Mouse (Mus musculus) neural tube, embryonic 12.5 days (tissue): Measurements from ENCODE around the gene Acp7. TPM values are rescaled to one million over a fixed set of nuclear protein-coding genes. Genes with fewer than 3 reads are reported as not detected.

Experiments
- ATAC-seq: fragments of 200-750 bp; cut with Nextera tagmentation; 2 replicates; pipeline ENCODE4 v1.8.0; 2017; ENCODE audit warnings: low read depth, mild to moderate bottlenecking, moderate TSS enrichment, moderate library complexity; ENCODE audit not compliant: low FRiP score
- H3K27ac ChIP-seq: fragments of 300-500 bp; sonication (generic); 2 replicates; pipeline ENCODE4 v1.5.1; 2016
- H3K27me3 ChIP-seq: fragments of 300-500 bp; sonication (generic); replicated peaks from 2 replicates; pipeline ENCODE4 v1.6.1; 2016; ENCODE audit warnings: mild to moderate bottlenecking
- H3K36me3 ChIP-seq: fragments of 300-500 bp; sonication (generic); 2 replicates; pipeline ENCODE4 v1.6.1; 2016; ENCODE audit warnings: mild to moderate bottlenecking
- H3K4me1 ChIP-seq: fragments of 300-500 bp; sonication (generic); 2 replicates; pipeline ENCODE4 v1.6.1; 2016
- H3K4me2 ChIP-seq: fragments of 300-500 bp; sonication (generic); replicated peaks from 2 replicates; pipeline ENCODE4 v1.6.1; 2016; ENCODE audit warnings: mild to moderate bottlenecking
- H3K4me3 ChIP-seq: fragments of 300-500 bp; sonication (generic); 2 replicates; pipeline ENCODE4 v1.5.1; 2016
- H3K9ac ChIP-seq: fragments of 300-500 bp; sonication (generic); 2 replicates; pipeline ENCODE4 v1.6.1; 2016; ENCODE audit warnings: mild to moderate bottlenecking
- H3K9me3 ChIP-seq: fragments of 300-500 bp; sonication (generic); 2 replicates; pipeline ENCODE4 v1.6.1; 2016; ENCODE audit warnings: mild to moderate bottlenecking
- WGBS: fragments of 180-500 bp; shearing (Covaris S2); methylation state at CpG from one replicate; pipeline ENCODE4 v1.1.7; 2016; 5-methylcytosine and 5-hydroxymethylcytosine counted together
- microRNA-seq: library from miRNA; unstranded; fragments of <30 nt; microRNA quantifications from one replicate; pipeline ENCODE4, GENCODE M21; 2017
- polyA plus RNA-seq: library from polyadenylated mRNA; unstranded; fragments of >200 nt; fragmentation: Nextera tagmentation; extraction: Ambion mirVana; gene quantifications from 2 replicates; pipeline ENCODE4 v1.2.1, GENCODE M21; 2016

Gene Acp7
- polyA plus RNA-seq, 1 experiment from 2014 or later: not detected

- Histone ChIP-seq H3K9me3 (no peaks in the 10 kb centered on the region), H3K36me3 (peaks cover 35% of the 10 kb centered on the region), H3K4me3 (no peak overlapping the region), H3K4me1 (peaks cover 13% of the 10 kb centered on the region; the same call in 1 of the 2 replicates), H3K27ac (no peak overlapping the region), H3K27me3 (no peaks in the 10 kb centered on the region), H3K4me2 (no peak overlapping the region), H3K9ac (no peak overlapping the region)
- 76% methylated on average over 12 of the region's 12 CpGs for WGBS
- ATAC-seq: no peak
These were observed 60.7 kb downstream of the Acp7 start for GRCm38 (mm10) chr7:28570291-28570981.

DNA sequence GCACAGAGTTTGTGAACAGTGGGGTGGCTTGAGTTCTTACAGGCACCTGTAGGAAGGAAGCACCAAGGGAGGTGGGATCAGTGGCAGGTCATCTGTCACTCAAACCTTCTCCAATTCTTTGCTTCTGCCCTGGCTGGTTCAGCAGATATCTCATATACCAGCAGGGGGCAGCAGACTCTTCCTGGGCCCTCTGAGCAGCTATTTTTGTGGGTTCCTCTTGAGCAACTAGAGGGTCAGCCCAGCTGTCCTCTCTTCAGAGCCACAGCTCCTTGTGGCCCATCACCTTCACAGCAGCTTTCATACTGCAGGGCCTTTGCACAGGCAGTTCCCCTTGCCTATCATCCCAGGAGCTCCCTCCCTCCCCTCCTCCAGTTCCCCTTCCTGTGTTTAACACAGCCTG, 62.9 kb downstream of the Acp7 start:
- peaks cover 57% of the 10 kb centered on the region for H3K36me3 ChIP-seq
- H3K9me3 ChIP-seq: no peaks in the 10 kb centered on the region
- no peak overlapping the region for H3K4me3 ChIP-seq
- ATAC-seq: peak; percentile 42; the same call in 1 of the 2 replicates
- H3K9ac ChIP-seq: no peak overlapping the region
- H3K27ac ChIP-seq: no peak overlapping the region
- H3K4me2 ChIP-seq: no peak overlapping the region
- no peaks in the 10 kb centered on the region for H3K27me3 ChIP-seq
- H3K4me1 ChIP-seq: peaks cover 13% of the 10 kb centered on the region; the same call in 1 of the 2 replicates

- Histone ChIP-seq H3K27ac (no peak overlapping the region), H3K4me2 (no peak overlapping the region), H3K9me3 (no peaks in the 10 kb centered on the region), H3K4me3 (no peak overlapping the region), H3K36me3 (peaks cover 64% of the 10 kb centered on the region), H3K9ac (no peak overlapping the region), H3K4me1 (peaks cover 13% of the 10 kb centered on the region; the same call in 1 of the 2 replicates), H3K27me3 (no peaks in the 10 kb centered on the region)
- 91% methylated on average over 4 of the region's 4 CpGs for WGBS
- no peak for ATAC-seq
These were observed 63.6 kb downstream of the Acp7 start for GRCm38 (mm10) chr7:28567539-28567938.

DNA sequence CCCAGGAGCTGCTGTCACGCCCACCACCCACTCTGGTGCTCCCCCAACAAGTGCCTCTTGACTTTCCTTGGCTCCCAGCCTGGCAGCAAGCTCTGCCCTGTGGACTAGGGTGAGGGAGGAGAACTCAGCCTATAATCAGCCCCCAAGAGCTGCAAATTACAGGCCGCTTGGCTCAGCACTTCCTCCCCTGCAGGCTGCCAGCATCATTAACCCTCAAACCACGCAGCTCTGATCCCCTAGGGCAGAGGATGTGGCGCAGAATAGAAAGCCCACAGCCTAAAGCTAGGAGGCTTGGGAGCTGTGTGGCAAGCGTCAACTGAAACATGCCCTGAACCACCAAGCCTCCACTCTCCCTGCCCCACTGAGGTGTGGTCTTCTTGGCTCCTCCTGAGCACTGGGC, 65.7 kb downstream of the Acp7 start:
- H3K4me1 ChIP-seq: no peaks in the 10 kb centered on the region
- no peak overlapping the region for H3K4me2 ChIP-seq
- H3K9ac ChIP-seq: no peak overlapping the region
- H3K27me3 ChIP-seq: no peaks in the 10 kb centered on the region
- peaks cover 81% of the 10 kb centered on the region for H3K36me3 ChIP-seq
- 78% methylated on average over 5 of the region's 5 CpGs for WGBS
- H3K9me3 ChIP-seq: no peaks in the 10 kb centered on the region
- no peak for ATAC-seq
- no peak overlapping the region for H3K4me3 ChIP-seq
- no peak overlapping the region for H3K27ac ChIP-seq

DNA sequence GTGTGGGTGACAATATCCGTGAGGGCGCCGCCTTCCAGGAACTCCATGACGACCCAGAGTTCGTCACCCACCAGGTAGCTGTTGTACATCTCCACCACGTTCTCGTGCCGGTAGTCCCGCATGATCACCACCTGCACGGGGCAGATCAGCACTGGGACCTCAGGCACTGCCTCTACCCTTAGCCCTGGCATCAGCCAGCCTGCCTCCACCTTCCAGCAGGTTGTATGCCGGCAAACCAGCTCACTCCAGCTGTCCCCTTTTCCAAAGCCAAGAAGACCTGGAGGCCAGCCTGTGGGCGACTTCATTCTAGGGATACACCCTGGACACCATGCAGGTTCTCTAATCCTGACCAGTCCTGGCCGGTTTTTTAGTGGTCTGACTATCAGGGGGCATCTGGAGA, 68.2 kb downstream of the Acp7 start:
- H3K4me1 ChIP-seq: no peaks in the 10 kb centered on the region
- no peaks in the 10 kb centered on the region for H3K9me3 ChIP-seq
- no peak overlapping the region for H3K4me2 ChIP-seq
- H3K27me3 ChIP-seq: no peaks in the 10 kb centered on the region
- H3K4me3 ChIP-seq: no peak overlapping the region
- no peak for ATAC-seq
- peaks cover 91% of the 10 kb centered on the region for H3K36me3 ChIP-seq
- WGBS: 96% methylated on average over 13 of the region's 13 CpGs
- H3K27ac ChIP-seq: no peak overlapping the region
- H3K9ac ChIP-seq: no peak overlapping the region

DNA sequence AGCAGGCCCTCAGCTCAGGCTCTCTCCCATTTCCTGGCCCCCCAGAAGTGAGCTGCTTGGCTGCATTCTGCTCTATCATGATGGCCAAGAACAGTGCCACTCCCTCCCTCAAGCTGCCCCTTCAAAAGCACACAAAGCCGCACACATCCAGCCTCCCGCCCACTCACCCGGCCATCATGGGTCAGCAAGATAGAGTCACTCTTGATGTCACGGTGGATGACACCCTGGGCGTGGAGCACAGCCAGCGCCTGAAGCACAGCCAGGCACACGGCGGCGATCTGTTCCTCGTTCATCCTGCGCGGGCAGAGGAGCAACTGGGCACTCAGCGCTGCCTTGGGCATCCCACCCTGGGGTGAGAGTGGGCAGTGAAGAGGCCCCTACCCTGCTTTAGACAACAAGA, 68.8 kb downstream of the Acp7 start:
- 94% methylated on average over 13 of the region's 13 CpGs for WGBS
- H3K9me3 ChIP-seq: no peaks in the 10 kb centered on the region
- H3K27me3 ChIP-seq: no peaks in the 10 kb centered on the region
- H3K4me3 ChIP-seq: no peak overlapping the region
- peaks cover 86% of the 10 kb centered on the region for H3K36me3 ChIP-seq
- H3K4me2 ChIP-seq: no peak overlapping the region
- H3K4me1 ChIP-seq: no peaks in the 10 kb centered on the region
- ATAC-seq: no peak
- H3K27ac ChIP-seq: no peak overlapping the region
- no peak overlapping the region for H3K9ac ChIP-seq

GRCm38 (mm10) chr7:28561967-28562366, 69.2 kb downstream of the Acp7 start:
- Histone ChIP-seq H3K4me3 (no peak overlapping the region), H3K27me3 (no peaks in the 10 kb centered on the region), H3K9ac (no peak overlapping the region), H3K4me2 (no peak overlapping the region), H3K9me3 (no peaks in the 10 kb centered on the region), H3K27ac (no peak overlapping the region), H3K36me3 (peaks cover 82% of the 10 kb centered on the region), H3K4me1 (no peaks in the 10 kb centered on the region)
- 92% methylated on average over 11 of the region's 11 CpGs for WGBS
- no peak for ATAC-seq

DNA sequence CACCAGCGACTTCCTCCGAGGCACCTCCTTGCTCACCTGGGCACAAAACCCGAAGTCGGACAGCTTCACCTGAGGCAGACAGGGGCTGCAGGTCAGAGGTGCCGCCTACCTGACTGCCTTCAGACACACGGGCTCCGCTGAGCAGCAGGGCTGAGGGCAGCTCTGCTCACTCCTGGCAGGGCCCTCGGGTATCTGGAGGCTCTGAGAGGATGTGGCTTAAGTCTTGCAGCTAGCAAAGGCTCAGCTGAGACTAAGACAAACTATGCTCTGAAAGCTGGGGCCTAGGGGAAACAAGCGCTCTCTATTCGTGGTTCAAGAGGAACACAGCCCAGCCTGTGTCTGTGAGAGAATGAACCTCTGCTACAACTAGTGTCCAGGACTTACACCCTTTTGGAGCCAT, 70.3 kb downstream of the Acp7 start:
- H3K4me3 ChIP-seq: no peak overlapping the region
- no peaks in the 10 kb centered on the region for H3K9me3 ChIP-seq
- no peak for ATAC-seq
- WGBS: 94% methylated on average over 10 of the region's 10 CpGs
- no peak overlapping the region for H3K4me2 ChIP-seq
- peaks cover 70% of the 10 kb centered on the region for H3K36me3 ChIP-seq
- no peak overlapping the region for H3K9ac ChIP-seq
- no peaks in the 10 kb centered on the region for H3K4me1 ChIP-seq
- no peaks in the 10 kb centered on the region for H3K27me3 ChIP-seq
- no peak overlapping the region for H3K27ac ChIP-seq

GRCm38 (mm10) chr7:28558486-28558885, 72.6 kb downstream of the Acp7 start:
- no peaks in the 10 kb centered on the region for H3K9me3 ChIP-seq
- ATAC-seq: no peak
- H3K9ac ChIP-seq: no peak overlapping the region
- no peak overlapping the region for H3K27ac ChIP-seq
- peaks cover 47% of the 10 kb centered on the region for H3K36me3 ChIP-seq
- no peaks in the 10 kb centered on the region for H3K27me3 ChIP-seq
- H3K4me3 ChIP-seq: no peak overlapping the region
- H3K4me2 ChIP-seq: no peak overlapping the region
- 64% methylated on average over 4 of the region's 4 CpGs for WGBS
- H3K4me1 ChIP-seq: no peaks in the 10 kb centered on the region

DNA sequence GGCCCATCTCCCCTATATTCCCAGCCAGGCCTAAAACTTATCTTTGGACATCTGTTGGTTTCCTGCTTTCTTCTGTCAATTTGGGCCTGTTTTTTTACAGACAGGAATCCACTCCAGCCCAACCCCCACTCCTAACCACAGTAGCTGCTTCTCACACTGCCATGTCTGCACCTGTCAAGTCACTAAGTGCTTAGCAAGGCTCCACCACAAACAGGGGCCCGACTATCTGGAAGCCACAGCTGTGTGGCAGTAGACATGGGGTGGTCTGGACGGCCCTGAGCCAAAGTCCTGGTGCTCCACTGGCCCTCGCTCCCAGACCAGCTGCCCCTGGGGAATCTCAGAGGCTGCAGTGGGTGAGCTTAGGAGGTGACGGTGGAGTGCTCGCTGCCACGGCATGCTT, 73.4 kb downstream of the Acp7 start:
- H3K4me1 ChIP-seq: no peaks in the 10 kb centered on the region
- no peaks in the 10 kb centered on the region for H3K27me3 ChIP-seq
- H3K9ac ChIP-seq: no peak overlapping the region
- H3K36me3 ChIP-seq: peaks cover 39% of the 10 kb centered on the region
- WGBS: 83% methylated on average over 6 of the region's 6 CpGs
- no peak overlapping the region for H3K27ac ChIP-seq
- no peak overlapping the region for H3K4me3 ChIP-seq
- H3K9me3 ChIP-seq: no peaks in the 10 kb centered on the region
- H3K4me2 ChIP-seq: no peak overlapping the region
- no peak for ATAC-seq

Small RNAs within 50 kb of the gene (microRNA-seq; reads per million reads assigned to microRNA genes)
- gene Mir7049: not detected

Other genes with a start within 250 kb of the Acp7 start
- 42.9 and 43.9 TPM in 2 replicates for gene Med29, start 238.6 kb downstream of the Acp7 start, polyA plus RNA-seq
- gene Paf1, start 238.4 kb downstream of the Acp7 start, polyA plus RNA-seq: 85.3 and 87.8 TPM in 2 replicates
- gene Gmfg, start 193.9 kb downstream of the Acp7 start, polyA plus RNA-seq: 6.6 and 8.1 TPM in 2 replicates
- gene Lrfn1, start 179.4 kb downstream of the Acp7 start, polyA plus RNA-seq: 16.6 and 18.8 TPM in 2 replicates
- not detected in 2 replicates for gene Ifnl2, start 120.9 kb downstream of the Acp7 start, polyA plus RNA-seq
- not detected in 2 replicates for gene Ifnl3, start 108.5 kb downstream of the Acp7 start, polyA plus RNA-seq
- gene Sycn, start 90.4 kb downstream of the Acp7 start, polyA plus RNA-seq: not detected in 2 replicates
- gene Nccrp1, start 84.1 kb downstream of the Acp7 start, polyA plus RNA-seq: not detected in 2 replicates
- 33.1 and 35.0 TPM in 2 replicates for gene Samd4b, start 33.2 kb downstream of the Acp7 start, polyA plus RNA-seq
- gene Pak4, start 33.1 kb downstream of the Acp7 start, polyA plus RNA-seq: 29.3 and 31.7 TPM in 2 replicates
- 4.7 and 6.1 TPM in 2 replicates for gene Fbxo27, start 61.5 kb upstream of the Acp7 start, polyA plus RNA-seq
- 7.6 and 9.3 TPM in 2 replicates for gene Fbxo17, start 85.5 kb upstream of the Acp7 start, polyA plus RNA-seq
- gene Mrps12, start 110.5 kb upstream of the Acp7 start, polyA plus RNA-seq: 123 and 127 TPM in 2 replicates
- gene Sars2, start 110.7 kb upstream of the Acp7 start, polyA plus RNA-seq: 28.6 and 32.0 TPM in 2 replicates
- gene Ccer2, start 124.8 kb upstream of the Acp7 start, polyA plus RNA-seq: 9.7 and 10.4 TPM in 2 replicates
- 86.4 and 89.1 TPM in 2 replicates for gene Sirt2, start 135.4 kb upstream of the Acp7 start, polyA plus RNA-seq
- gene Nfkbib, start 136.2 kb upstream of the Acp7 start, polyA plus RNA-seq: 51.5 and 52.4 TPM in 2 replicates
- 2.8 TPM in 2 replicates for gene Rinl, start 157.6 kb upstream of the Acp7 start, polyA plus RNA-seq
- gene Hnrnpl, start 177.2 kb upstream of the Acp7 start, polyA plus RNA-seq: 264 and 338 TPM in 2 replicates
- gene Ech1, start 193.9 kb upstream of the Acp7 start, polyA plus RNA-seq: 82.2 and 89.2 TPM in 2 replicates
- gene Lgals4, start 202.5 kb upstream of the Acp7 start, polyA plus RNA-seq: 4.6 and 4.9 TPM in 2 replicates
- gene Lgals7, start 232.5 kb upstream of the Acp7 start, polyA plus RNA-seq: 2.1 and 3.0 TPM in 2 replicates